Mouse (Mus musculus) E14TG2a.4 (cell line): ENCODE data around the gene Gnb4.

ENCODE experiments used
- H3K27me3 ChIP-seq: 2 replicates; pipeline ENCODE4 v1.6.1; 2014; ENCODE audit warnings: low read length, control low read depth; ENCODE audit not compliant: insufficient read depth
- H3K36me3 ChIP-seq: 2 replicates; pipeline ENCODE4 v1.6.1; 2014; ENCODE audit warnings: low read length, control low read depth; ENCODE audit not compliant: insufficient read depth
- H3K4me1 ChIP-seq: replicated peaks from 2 replicates; pipeline ENCODE4 v1.6.1; 2014; ENCODE audit warnings: low read depth, low read length, control low read depth
- H3K4me3 ChIP-seq: replicated peaks from 2 replicates; pipeline ENCODE4 v1.5.1; 2014; ENCODE audit warnings: mild to moderate bottlenecking, low read length
- H3K9me3 ChIP-seq: 2 replicates; pipeline ENCODE4 v1.6.1; 2014; ENCODE audit warnings: low read length, control low read depth
- CTCF ChIP-seq: conservative IDR thresholded peaks from 2 replicates; pipeline ENCODE4 v1.5.1; 2014; ENCODE audit warnings: low read length
- NANOG ChIP-seq: IDR thresholded peaks from 2 replicates; pipeline ENCODE4 v1.6.1; 2014; ENCODE audit warnings: borderline replicate concordance, low read length, mixed read lengths
- POU5F1 ChIP-seq: IDR thresholded peaks from 2 replicates; pipeline ENCODE4 v1.6.1; 2014; ENCODE audit warnings: low read length, borderline replicate concordance

The Gnb4 gene

DNA sequence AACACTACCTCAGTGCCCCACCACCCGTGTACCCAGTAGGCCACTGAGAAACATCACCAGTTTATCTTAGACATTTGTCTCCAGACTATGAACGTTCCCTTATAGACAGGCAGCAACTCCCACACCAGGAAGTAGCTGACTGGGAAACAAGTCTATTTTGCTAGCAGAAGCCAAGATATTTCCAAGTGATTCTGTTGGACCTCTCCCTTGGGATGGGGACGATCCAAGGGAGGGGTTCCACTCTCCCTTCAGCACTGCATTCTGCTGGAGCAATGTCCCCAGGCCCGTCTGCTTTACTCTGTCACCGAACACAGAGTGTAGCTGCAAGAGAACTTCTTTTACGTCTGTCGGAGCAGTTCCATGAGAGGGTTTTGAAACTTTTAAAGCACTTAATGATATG, 11.8 kb upstream of the Gnb4 start:
- Histone ChIP-seq H3K4me3 (no peak overlapping the region), H3K27me3 (no peaks in the 10 kb centered on the region), H3K9me3 (no peaks in the 10 kb centered on the region), H3K36me3 (no peaks in the 10 kb centered on the region), H3K4me1 (peaks cover 26% of the 10 kb centered on the region)
- no peak for TF ChIP-seq NANOG
- no peak for TF ChIP-seq CTCF
- TF ChIP-seq POU5F1, result no peak

GRCm38 (mm10) chr3:32622106-32622505, 5.7 kb upstream of the Gnb4 start:
- Histone ChIP-seq H3K36me3 (peaks cover 5% of the 10 kb centered on the region; the same call in 1 of the 2 replicates), H3K27me3 (peaks cover 11% of the 10 kb centered on the region)
- TF ChIP-seq NANOG, result no peak
- TF ChIP-seq CTCF, result no peak
- TF ChIP-seq POU5F1, result no peak

GRCm38 (mm10) chr3:32621658-32622057, 5.3 kb upstream of the Gnb4 start:
- no peak overlapping the region for H3K4me3 ChIP-seq
- peaks cover 5% of the 10 kb centered on the region; the same call in 1 of the 2 replicates for H3K36me3 ChIP-seq
- peaks cover 11% of the 10 kb centered on the region for H3K27me3 ChIP-seq
- TF ChIP-seq NANOG, result no peak
- TF ChIP-seq CTCF, result no peak
- no peak for TF ChIP-seq POU5F1
- no peaks in the 10 kb centered on the region for H3K9me3 ChIP-seq
- peaks cover 10% of the 10 kb centered on the region for H3K4me1 ChIP-seq

More at GRCm38 (mm10) chr3:32622106-32622505, 5.7 kb upstream of the Gnb4 start:
- no peak overlapping the region for H3K4me3 ChIP-seq
- no peaks in the 10 kb centered on the region for H3K9me3 ChIP-seq
- H3K4me1 ChIP-seq, result peaks cover 12% of the 10 kb centered on the region

GRCm38 (mm10) chr3:32617053-32617642, 763 bp upstream of the Gnb4 start:
- Histone ChIP-seq H3K9me3 (no peaks in the 10 kb centered on the region), H3K4me1 (peaks cover 30% of the 10 kb centered on the region), H3K4me3 (peak overlapping the region; percentile 83), H3K36me3 (no peaks in the 10 kb centered on the region), H3K27me3 (peaks cover 16% of the 10 kb centered on the region)
- TF ChIP-seq POU5F1, result no peak
- TF ChIP-seq CTCF, result no peak
- no peak for TF ChIP-seq NANOG

- H3K27me3 ChIP-seq, result peaks cover 20% of the 10 kb centered on the region
- no peak for TF ChIP-seq CTCF
- TF ChIP-seq POU5F1, result no peak
- no peak for TF ChIP-seq NANOG
- H3K36me3 ChIP-seq, result no peaks in the 10 kb centered on the region
- peaks cover 41% of the 10 kb centered on the region for H3K4me1 ChIP-seq
- H3K4me3 ChIP-seq, result peak overlapping the region; percentile 83
- H3K9me3 ChIP-seq, result no peaks in the 10 kb centered on the region
Measured at GRCm38 (mm10) chr3:32616006-32616330, 417 bp downstream of the Gnb4 start.

GRCm38 (mm10) chr3:32615376-32615775, 1.0 kb downstream of the Gnb4 start:
- Histone ChIP-seq H3K4me3 (peak overlapping the region; percentile 83), H3K27me3 (peaks cover 20% of the 10 kb centered on the region), H3K4me1 (peaks cover 44% of the 10 kb centered on the region), H3K36me3 (no peaks in the 10 kb centered on the region), H3K9me3 (no peaks in the 10 kb centered on the region)
- TF ChIP-seq CTCF, result no peak
- no peak for TF ChIP-seq NANOG
- no peak for TF ChIP-seq POU5F1

GRCm38 (mm10) chr3:32614786-32615185, 1.6 kb downstream of the Gnb4 start:
- Histone ChIP-seq H3K4me1 (peaks cover 50% of the 10 kb centered on the region), H3K36me3 (no peaks in the 10 kb centered on the region), H3K4me3 (no peak overlapping the region), H3K27me3 (peaks cover 20% of the 10 kb centered on the region), H3K9me3 (no peaks in the 10 kb centered on the region)
- TF ChIP-seq NANOG, result no peak
- TF ChIP-seq POU5F1, result no peak
- TF ChIP-seq CTCF, result no peak

DNA sequence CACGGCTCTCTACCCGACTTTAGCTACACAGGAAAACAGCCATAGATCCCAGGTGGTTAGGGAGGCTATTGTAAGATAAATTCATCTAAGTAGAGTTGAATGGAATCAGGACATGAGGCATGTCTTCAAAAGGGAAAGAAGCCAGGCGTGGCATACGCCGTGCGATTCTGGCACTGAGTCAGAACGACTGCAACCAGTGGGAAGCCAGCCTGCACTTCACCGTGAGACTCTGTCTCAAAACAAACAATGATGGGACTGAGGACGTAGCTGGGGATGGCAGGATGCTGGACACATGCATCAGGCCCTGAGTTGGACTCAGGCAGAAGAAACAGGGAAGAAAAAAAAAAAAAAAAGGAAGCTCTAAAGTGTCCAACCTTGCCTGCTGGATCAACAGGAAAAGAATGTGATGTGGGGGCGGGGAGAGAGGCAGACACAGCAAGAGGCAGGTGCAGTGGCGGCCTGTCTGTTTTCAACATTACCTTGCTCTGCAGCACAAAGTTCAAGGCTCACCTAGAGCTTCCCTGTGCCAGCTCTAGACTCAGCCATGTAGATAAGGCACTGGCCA, 4.7 kb downstream of the Gnb4 start:
- Histone ChIP-seq H3K4me3 (peak overlapping the region; percentile 59; the same call in 1 of the 2 replicates), H3K4me1 (peaks cover 42% of the 10 kb centered on the region), H3K27me3 (peaks cover 9% of the 10 kb centered on the region), H3K9me3 (no peaks in the 10 kb centered on the region), H3K36me3 (no peaks in the 10 kb centered on the region)
- TF ChIP-seq POU5F1 (no peak), NANOG (no peak), CTCF (no peak)

GRCm38 (mm10) chr3:32610560-32610959, 5.8 kb downstream of the Gnb4 start:
- Histone ChIP-seq H3K9me3 (no peaks in the 10 kb centered on the region), H3K4me3 (peak overlapping the region; percentile 59; the same call in 1 of the 2 replicates), H3K4me1 (peaks cover 39% of the 10 kb centered on the region), H3K27me3 (peaks cover 9% of the 10 kb centered on the region), H3K36me3 (no peaks in the 10 kb centered on the region)
- TF ChIP-seq POU5F1 (no peak), CTCF (peak; percentile 23; the same call in 1 of the 2 replicates), NANOG (no peak)
